Mouse (Mus musculus): ENCODE data around the gene Tbp. TPM values are rescaled to one million over a fixed set of nuclear protein-coding genes. Genes with fewer than 3 reads are reported as not detected.

The Tbp gene
- 66.7 and 82.2 TPM in 2 replicates for total RNA-seq (2015; ENCODE audit: low replicate concordance)
- 44.2 and 47.7 TPM in 2 replicates for total RNA-seq (2017; ENCODE audit: low replicate concordance)

DNA sequence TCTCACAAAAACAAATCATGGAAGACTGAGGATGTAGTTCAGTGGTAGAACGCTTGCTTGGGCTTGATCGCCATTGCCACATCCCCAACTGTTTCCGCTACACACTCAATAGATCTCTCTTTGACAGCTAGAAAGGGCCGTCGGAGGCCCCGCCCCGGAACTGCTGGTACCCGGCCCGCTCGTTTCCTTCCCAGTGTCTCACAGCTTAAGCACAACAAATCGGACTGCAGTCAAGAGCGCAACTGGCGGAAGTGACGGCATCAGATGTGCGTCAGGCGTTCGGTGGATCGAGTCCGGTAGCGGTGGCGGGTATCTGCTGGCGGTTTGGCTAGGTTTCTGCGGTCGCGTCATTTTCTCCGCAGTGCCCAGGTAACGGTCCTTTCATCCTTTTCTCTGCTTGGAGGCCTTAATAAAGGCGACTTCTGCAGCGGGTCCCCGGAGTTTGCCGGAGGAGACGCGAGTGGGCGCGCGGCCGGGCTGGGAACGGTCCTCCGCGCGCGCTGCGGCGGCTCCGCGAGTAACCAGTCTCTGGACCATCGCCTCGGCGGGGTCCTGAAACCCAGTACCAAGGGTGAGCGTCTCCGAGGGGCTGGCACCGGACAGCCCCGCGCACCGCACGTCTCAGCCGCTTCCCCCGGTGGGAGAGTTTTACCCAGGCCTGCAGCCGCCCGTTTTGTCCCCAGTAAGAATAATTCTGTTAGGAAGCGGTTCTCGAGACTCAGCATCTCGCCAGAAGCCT, at the start of gene Tbp, which contains the start of gene Psmb1:
Gene Tbp (plus strand): TSS at position 233 of the 739 bp plus-strand sequence.
Gene Psmb1 (minus strand): TSS at position 96 of the 739 bp plus-strand sequence.
- ATAC-seq (replicated peaks; ENCODE audit: low FRiP score, poor library complexity, severe bottlenecking) = peak; percentile 89

DNA sequence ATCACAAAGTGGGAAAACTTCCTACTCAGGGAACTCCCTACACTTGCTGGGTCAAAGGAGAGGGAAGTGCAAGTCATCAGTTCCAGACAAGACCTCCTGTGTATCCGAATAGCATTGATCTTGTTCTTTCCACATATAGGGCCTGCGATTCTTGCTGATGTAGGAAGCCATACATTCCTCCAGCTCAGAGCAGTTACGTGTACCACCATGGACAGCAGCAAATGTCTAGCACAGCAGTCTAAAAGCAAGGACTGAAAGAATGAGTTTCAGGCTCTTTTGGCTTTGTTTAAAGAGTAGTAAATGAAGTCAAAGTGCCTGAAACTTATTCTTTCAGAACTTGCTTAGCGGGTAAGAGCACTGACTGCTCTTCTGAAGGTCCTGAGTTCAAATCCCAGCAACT, 44.5 kb upstream of the Tbp start:
- ATAC-seq (replicated peaks; ENCODE audit: low FRiP score, poor library complexity, severe bottlenecking) = no peak

DNA sequence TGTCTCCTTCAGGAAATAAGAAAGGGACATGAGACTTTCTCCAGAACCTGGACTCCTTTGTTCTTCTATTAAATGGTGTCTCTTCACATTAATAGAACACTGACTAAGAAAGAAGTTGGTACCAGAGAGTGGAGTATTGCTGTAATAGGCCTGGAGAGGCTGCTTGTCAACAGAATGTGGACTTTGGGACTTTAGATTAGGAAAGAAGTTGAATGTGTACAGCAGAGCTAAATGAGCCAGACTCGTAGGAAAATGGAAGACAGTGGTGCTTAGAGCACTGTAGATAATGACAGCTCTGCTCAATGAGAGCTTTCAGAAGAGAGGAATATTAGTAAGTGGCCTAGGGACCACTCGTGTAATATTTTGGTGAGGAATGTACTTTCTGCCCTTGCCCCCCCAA, 43.1 kb upstream of the Tbp start:
- ATAC-seq (replicated peaks; ENCODE audit: low FRiP score, poor library complexity, severe bottlenecking) = no peak

DNA sequence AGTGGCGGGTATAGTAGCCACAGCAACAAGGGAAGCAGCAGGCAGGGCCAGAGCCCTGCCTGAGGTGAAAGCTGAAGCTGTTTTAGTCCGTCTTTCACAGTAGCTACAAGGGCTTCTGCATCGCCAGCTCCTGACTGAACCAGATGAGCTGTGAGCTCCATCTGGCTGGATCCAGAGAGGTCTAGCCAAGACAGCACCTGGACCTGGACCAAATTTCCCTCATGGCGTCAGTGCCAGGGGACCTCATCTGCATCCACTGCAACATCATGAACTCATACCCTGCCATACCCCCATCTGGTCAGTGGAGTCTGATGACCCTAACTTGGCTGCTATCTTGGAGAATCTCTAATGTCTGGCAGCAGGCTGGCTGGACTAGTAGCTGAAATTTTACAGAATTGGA, 39.9 kb upstream of the Tbp start:
- ATAC-seq (replicated peaks; ENCODE audit: low FRiP score, poor library complexity, severe bottlenecking) = no peak

DNA sequence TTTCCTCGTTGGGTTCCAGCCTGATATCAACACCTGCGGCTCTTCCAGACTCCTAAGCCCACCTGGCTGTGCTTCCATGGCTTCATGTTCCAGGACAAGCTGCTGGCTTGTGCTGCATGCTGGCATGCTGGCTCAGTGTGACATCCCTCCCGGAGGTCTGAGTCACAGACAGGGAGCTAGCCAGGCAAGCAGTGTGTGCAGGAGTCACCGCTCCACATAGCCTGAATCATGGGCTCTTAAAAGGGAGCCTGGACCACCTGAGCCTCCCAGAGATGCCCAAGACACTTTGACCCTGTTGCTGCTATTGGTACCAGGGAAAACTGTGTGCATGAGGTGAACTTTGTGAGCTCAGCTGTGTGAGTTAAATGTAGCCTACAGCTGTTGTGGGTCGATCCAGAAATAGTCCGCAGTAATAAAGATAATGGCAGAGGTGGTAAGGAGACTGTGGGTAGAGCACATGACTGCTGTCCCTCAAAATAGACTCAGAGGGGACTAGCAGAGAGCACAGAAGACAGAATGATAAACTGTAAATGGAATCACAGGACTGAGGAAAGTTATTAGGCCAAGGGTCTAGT, 37.7 kb upstream of the Tbp start:
- no peak for ATAC-seq (replicated peaks; ENCODE audit: low FRiP score, poor library complexity, severe bottlenecking)

DNA sequence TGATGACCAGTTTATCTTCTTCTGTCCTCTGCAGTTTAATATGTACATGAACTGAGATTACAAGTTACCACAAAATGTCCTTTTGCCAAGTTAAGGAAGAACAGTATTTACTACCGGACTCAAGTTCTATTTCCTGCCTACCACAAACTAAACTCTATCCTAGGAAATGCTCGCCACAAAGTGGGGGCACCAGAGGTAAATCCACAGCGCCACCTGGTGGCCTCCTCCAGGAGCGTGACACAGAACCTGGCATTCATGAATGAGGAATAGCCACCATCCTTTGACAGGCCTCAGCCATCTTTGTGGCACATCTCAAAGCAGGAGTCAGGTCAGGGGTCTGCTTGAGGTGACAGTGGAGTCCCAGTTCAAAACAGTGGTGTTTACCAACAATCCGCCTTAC, 32.0 kb upstream of the Tbp start:
- ATAC-seq (replicated peaks; ENCODE audit: low FRiP score, poor library complexity, severe bottlenecking) = peak; percentile 67

DNA sequence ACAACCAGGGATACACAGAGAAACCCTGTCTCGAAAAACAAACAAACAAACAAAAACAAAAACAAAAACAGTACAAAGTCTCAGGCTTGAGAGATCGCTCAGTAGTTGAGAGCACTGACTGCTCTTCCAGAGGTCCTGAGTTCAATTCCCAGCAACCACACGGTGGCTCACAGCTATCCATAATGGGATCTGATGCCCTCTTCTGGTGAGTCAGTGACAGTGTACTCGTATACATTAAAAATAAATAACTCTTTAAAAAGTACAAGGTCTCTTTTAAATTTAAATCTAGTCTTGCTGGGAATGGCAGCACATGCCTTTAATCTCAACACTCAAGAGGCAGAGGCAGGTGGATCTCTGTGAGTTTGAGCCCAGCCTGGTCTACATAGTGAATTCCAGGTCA, 27.0 kb upstream of the Tbp start:
- no peak for ATAC-seq (replicated peaks; ENCODE audit: low FRiP score, poor library complexity, severe bottlenecking)

DNA sequence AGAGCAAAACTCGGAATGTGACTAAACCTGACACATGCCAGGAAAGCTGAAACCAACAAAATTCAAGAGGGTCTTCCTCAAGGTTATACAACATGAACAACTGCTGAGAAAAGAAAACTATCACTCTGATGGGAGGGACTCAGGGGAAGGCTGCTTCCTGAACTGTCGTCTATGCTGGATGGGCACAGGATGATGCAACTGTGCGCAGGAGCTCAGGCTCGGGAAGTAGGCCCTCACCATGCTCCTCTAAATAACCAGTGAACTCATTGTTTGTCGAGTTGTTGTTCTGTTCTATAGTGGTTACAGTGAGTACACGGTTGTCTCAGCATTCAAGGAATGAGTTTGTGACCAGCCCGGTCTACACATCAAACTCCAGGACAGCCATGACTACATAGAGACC, 9.1 kb upstream of the Tbp start:
- ATAC-seq (replicated peaks; ENCODE audit: low FRiP score, poor library complexity, severe bottlenecking) = no peak

DNA sequence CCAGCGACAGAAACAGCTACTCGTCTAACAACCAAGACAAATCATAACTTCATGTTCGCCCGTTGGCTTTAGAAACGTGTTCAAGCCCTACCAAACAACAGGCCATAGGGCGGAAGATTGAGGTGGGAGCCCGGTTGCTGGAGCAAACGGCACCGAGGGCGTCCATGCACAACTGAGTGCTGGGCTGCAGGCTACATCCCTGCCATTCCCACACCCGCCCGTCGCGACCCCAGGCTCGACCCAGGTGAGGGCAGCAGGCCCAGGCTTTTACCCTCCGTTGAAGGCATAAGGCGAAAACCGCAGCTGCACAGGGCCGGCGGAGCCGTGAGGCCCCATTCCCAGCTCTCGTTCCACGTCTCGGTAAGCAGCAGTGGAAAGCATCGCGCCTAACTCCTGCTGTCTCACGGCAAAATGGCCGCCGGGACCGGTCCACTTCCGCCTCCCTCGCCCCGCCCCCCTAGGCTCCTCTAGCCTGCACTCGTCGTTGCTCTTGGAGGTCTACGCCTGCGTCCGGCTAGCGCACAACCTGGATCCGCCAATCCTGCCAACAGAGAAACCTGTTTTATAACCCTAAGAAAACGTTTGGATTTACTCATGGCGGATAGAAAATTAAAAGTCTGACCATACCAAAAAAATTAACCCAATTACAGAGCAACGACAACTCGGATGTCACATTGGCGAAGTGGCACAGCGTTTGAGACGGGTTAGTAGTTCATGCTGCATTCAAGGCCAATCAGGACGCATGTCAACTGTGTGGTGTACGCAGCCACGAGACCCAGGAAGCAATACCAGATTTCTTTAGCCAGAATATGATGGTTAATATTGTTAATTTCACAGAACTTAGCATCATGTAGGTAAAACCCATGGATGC, 1.6 kb upstream of the Tbp start:
- peak; percentile 92 for ATAC-seq (replicated peaks; ENCODE audit: low FRiP score, poor library complexity, severe bottlenecking)

DNA sequence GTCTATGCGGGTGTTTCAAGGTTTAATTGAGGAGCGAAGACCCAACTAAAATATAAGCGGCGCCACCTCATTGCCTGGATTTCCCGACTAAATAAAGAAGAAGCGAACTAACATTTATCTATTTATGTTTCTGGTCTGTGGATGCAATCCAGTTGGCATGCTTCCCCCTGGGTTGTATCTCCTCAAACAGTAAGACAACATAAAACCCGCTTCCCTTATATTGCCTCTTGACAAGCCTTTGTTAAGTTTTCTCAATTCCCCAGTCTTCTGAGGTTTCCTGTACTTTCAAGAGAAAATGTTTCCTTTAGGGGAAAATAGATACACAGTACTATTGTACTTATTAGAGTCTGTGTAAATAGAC, 955 bp upstream of the Tbp start:
- ATAC-seq (replicated peaks; ENCODE audit: low FRiP score, poor library complexity, severe bottlenecking) = no peak

DNA sequence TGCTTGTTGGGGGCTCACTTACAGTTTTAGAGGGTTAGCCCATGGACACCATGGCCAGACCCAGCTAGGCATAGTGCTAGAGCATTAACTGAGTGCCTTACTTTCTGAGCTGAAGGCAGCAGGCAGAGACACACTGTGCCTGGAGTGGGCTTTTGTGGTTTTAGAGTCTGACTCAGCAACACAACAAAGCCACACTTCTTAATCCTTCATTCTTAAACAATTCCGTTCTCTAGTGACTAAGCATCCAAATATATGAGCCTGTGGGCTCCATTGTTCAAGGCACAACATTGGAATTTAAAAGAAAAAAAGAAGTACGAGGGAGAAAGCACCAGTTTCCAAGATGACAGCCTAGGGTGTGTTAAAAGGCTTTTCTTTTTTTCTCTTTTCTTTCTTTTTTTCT, 11.0 kb downstream of the Tbp start:
- ATAC-seq (replicated peaks; ENCODE audit: low FRiP score, poor library complexity, severe bottlenecking) = no peak

DNA sequence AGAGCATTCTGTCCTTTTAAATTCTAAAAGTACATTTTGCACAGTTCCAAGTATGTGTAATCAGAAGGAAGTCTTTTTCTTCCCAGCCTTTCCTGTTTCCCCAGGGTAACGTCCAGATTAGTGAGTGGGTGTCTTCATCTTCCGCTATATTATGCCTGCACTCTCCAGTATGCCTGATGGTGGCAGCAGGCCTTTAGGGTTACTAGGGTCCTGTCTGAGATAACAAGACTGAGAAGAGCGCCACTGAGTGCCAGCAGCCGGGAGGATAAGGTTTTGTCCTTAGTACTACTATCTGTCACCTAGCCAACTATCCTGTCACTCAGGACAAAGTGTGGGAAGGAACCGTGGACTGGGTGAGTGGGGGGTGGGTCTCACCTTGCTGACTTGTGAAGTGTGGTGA, 18.1 kb downstream of the Tbp start:
- ATAC-seq (replicated peaks; ENCODE audit: low FRiP score, poor library complexity, severe bottlenecking) = no peak

DNA sequence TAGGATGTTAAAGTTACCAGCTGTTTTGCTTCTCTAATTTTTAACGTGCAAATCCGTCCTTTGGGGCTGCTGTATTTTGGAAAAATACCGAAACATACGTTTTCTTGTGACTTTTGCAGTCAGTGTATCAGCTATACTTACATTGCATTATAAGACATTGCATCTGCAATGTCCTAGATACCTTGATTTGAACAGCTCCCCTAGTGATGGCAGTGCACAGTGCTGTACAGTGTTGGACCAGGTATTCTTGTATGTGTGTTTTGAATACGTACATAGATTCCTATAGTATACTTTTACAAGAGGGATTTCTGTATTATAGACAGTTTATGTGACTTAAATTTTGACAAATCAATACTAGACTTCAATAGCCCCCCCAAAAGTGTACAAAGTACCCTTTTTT, 18.5 kb downstream of the Tbp start:
- no peak for ATAC-seq (replicated peaks; ENCODE audit: low FRiP score, poor library complexity, severe bottlenecking)

DNA sequence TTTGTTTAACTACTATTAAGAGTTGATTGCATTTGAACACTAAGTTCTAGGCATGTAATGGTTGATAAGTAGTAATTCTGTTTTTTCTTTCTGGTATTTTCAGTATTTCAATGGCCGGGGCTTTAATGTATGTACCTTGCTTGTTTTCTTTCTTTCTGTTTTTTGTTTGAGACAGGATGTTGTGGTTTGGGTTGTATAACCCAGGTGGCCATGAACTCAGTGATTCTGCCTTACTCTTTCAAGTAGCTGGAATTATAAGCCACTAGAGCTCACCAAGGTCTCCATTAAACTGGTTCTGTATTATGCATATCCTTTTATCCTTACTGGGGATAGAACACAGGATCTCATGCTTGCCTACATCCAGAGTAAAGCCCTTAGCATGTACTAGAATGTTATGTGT, 19.1 kb downstream of the Tbp start:
- no peak for ATAC-seq (replicated peaks; ENCODE audit: low FRiP score, poor library complexity, severe bottlenecking)

DNA sequence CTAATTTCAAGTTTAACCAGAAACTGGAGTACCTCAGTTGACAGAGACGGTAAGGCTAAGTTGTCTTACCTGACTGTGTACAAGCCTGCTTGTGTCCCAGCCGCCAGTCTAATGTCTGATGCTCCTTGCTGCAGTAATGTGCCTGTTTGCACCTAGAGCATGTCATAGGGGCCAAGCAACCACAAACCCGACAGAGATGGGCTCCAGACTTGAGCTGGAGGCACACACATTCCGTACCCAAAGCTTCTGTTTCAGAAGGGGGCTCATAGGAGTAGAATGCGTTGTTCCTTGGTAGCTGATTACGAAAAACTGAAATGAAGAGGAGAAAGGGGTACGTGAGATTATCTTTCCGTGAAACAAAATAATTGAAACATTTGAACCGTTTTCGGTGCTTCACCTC, 26.6 kb downstream of the Tbp start:
- no peak for ATAC-seq (replicated peaks; ENCODE audit: low FRiP score, poor library complexity, severe bottlenecking)

DNA sequence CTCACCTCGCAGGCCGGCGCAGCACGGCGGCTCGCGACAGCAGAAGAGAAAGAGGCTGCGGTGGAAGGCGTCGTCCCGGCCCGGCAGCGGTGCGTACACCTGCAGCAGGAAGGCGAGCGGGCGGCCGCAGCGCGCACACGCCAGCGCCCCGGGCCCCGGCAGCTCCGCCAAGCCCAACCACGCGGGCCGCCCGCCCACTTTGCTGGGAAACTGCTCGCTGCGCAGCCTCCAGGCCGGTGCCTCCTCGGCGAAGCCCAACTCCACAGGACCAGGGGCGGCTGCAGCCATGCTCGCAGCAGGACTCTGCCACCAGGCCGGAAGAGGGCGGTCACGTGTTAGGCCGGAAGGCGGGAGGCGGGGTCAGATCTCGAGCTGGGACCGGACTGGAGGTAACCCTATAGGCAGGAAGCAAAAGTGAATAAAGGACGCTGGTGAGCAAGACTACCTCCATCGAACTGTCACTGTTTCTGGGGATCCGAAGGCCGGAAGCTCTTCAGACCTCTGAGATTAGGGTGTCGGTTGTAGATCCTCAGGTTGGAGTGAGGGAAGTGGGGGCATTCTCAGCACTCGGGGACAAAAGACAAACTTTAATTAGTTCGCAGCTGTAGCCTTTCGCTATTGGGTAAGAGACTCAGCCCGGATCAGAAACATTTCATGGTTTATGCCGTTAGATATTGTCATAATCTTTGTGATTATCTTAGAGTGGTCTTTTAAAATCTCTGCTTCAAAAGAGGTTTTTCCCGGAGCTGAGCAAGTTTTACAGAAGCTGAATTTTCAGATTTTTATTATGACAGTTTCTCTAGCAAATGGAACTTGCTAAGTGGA, 27.5 kb downstream of the Tbp start, which contains the start of gene Pdcd2:
Gene Pdcd2 (minus strand): TSS at position 316 of the 825 bp plus-strand sequence.
- peak; percentile 100 for ATAC-seq (replicated peaks; ENCODE audit: low FRiP score, poor library complexity, severe bottlenecking)

DNA sequence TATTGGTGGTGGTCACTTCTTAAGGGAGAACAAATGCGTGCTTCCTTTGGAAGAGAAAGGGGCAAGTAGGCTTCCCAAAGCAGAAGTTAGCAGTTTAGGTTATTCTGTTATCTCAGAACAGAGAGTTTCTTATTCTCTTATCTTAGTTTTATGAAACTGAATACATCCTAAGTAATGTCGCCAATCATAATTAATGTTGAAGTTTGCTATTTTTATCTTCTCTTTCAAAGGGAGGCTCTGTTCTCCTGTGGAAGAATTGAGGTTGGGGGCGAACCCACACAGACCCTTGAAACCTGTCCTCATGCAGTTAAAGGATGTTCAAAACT, 28.1 kb downstream of the Tbp start:
- ATAC-seq (replicated peaks; ENCODE audit: low FRiP score, poor library complexity, severe bottlenecking) = no peak

DNA sequence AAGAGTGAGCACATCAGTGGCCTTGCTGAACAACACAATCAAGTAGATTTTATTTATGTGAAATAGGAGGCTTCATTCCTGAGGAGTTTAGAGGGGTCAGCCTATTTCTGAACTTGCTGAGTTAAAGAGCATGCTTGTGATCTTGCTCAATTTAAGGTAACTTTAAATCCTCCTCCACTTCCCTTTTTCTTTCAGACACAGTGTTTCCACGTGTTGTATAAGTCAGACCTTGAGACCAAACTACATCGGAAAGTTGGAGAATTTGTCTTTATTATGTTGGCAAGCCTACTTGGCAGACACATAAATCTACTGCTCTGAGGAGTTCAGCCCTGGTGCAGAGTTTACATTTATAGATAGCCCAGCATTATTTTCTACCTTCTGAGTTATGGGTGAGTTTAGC, 29.2 kb downstream of the Tbp start:
- no peak for ATAC-seq (replicated peaks; ENCODE audit: low FRiP score, poor library complexity, severe bottlenecking)

DNA sequence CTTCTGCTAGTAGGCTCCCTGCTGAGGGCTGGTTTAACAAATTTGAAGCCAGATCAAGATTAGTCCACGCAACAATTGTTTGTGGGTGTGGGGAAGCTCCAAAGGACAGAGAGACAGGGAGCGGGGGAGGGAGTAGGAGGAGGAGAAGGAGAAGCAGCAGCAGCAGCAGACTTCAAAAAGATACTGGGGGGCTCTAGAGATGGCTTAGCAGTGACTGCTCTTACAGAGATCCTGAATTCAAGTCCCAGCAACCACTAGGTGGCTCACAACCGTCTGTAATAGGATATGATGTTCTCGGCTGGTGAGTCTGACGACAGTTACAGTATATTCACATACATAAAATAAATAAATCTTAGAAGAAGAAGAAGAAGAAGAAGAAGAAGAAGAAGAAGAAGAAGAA, 30.5 kb downstream of the Tbp start:
- ATAC-seq (replicated peaks; ENCODE audit: low FRiP score, poor library complexity, severe bottlenecking) = no peak

DNA sequence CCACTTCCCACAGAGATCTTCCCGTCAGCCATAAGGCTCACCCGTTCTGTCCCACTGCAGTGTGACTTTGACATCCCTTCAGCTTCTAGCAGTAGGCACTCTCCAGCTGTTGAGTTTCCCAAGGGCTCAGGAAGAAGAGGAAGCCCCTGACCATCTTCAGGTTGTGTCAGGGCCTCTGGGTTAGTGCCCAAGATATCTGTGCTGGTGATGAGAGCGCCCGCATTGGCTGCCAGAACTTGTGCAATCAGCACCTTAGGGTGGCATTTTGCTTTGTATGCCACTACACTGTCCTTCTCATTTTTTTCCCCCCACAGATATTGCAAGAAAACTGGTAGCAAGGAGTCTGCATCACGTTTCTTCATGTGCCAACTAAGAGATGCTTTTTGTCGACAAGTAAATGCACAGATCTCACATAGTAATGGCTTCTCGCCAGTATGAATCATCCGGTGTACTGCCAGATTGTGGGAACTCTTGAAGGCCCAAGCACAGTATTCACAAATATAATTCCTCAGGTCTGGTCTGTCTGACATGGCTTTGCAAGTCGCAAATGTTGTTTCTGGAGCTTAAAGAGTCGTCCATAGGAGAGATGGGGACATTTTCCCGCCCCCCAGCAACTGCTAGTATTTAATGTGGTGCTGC, 35.6 kb downstream of the Tbp start:
- no peak for ATAC-seq (replicated peaks; ENCODE audit: low FRiP score, poor library complexity, severe bottlenecking)
